Mouse (Mus musculus) lung, postnatal 0 days (tissue): ENCODE results near the gene Psmd9.
"Not testable (repeated sequence)": the region's sequence is repeated elsewhere in the genome, so short reads cannot be mapped to it uniquely, and the experiment has no call there.

ENCODE experiments used
- CTCF ChIP-seq: IDR thresholded peaks from 2 replicates; pipeline ENCODE4 v1.5.1; 2016; ENCODE audit warnings: antibody characterized with exemption, mild to moderate bottlenecking
- EP300 ChIP-seq: IDR thresholded peaks from 2 replicates; pipeline ENCODE4 v1.6.1; 2016; ENCODE audit warnings: antibody characterized with exemption, mild to moderate bottlenecking, control low read depth

DNA sequence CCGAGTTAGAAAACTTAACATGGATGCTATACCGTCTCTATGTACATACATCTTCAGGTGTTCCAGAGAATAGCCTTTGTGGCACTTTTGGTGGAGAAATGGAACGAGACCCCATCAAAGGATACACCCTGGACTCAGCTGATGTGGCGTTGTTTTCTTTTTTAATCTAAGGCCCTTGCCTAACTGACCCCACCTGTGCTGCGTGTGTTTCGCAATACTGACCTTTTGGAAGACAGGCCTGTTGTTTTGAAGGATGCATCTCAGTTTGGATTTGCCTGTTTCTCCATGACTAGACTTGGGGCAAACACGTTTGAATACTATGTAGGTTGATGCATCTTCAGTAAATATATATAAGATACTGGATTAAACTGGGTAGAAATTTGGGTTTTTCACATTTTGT is 34.4 kb downstream of the Psmd9 start:
- TF ChIP-seq CTCF, EP300: not testable (repeated sequence)
